Mouse (Mus musculus): ENCODE results near the gene Rpl11.

DNA sequence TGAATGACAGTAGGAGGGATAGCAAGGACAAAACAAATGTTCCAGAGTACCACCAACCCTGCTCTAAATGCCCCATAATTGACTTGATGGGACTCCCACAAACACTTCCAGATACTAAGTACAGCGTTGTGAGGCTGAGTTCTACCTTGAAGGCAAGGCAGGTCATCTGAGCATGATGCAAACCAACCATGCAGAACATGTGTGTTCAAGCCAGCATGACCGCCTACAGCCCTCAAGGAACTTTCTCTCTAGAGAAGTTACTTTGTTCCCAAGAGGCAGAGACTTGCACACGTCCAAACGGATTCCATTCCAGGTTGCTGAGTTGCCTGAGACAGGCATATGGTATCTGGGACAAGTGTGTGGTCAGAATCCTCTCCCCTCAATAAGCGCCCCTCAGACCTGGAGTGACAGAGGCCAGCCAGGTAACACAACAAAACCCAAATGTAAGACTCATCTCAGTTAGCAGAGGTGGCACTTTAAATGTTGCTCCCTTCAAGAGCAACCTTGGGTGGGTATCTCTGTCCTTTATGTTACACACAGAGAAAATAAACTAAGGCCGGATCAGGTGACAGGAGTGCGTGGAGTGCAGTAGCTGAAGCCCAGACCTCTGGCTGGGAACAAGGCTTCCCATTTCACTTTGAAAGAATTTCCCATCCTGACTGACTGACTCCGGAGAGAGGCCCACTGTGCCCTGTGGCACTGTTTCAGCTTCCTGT is 25.7 kb downstream of the Rpl11 start:
- no peak for TF ChIP-seq CTCF (IDR thresholded peaks at IDR 0.05; ENCODE audit: insufficient read depth, low read length)
- TF ChIP-seq POLR2A (IDR thresholded peaks at IDR 0.05; ENCODE audit: borderline replicate concordance, extremely low read depth, low read depth, low read length), result no peak
